Mouse (Mus musculus) neutrophil, adult 5-6 weeks (primary cell): ENCODE data around the gene Filip1. TPM values are rescaled to one million over a fixed set of nuclear protein-coding genes. Genes with fewer than 3 reads are reported as not detected.

ENCODE experiments used
- ATAC-seq: fragments of 151-379, 151-347 bp; 2 replicates; pipeline ENCODE4 v1.8.0; 2017; ENCODE audit warnings: mild to moderate bottlenecking, moderate TSS enrichment; ENCODE audit not compliant: insufficient number of reproducible peaks, poor library complexity, low FRiP score, severe bottlenecking; ENCODE audit errors: extremely low read depth
- total RNA-seq: library from RNA; stranded (forward); fragments of 200-1000 nt; gene quantifications from 2 replicates; pipeline ENCODE4 v1.2.3, GENCODE M21; 2017

Filip1 gene
- total RNA-seq, 1 experiment from 2014 or later, result 0.47 TPM

DNA sequence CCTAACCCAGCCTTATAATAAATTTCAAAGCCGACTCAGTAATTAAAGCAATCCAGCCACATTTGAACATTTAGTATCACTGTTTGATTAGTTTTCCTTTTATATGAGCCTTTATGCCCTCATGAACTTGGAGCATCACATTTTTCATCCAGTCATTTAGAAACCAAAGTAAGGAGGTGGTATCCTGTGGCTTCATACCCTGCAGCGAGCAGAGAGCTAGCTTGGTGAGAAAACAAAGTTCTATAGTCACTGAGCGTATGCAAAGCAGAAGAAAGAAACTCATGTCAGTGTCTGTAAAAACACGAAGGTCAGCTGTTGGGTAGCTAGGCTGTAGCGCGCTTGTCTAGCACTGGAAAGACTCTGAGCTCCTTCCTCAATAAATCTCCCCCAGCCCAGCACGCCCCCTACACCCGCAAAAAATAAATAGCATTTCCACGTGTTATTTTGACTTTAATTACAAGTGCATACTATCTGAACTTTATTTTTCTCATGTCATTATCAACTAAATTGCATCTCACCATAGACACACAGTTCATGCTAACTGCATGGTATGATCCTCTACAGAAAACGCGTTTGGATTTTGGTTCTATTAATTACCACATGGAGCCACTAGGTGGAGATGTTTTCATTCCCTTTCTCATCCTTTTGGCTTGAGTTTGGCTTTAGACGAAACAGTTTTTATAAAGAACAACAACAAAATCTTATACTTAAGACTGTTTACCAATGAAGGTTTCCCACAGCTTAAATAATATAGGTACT is 206.2 kb downstream of the Filip1 start:
- peak; percentile 74 for ATAC-seq

DNA sequence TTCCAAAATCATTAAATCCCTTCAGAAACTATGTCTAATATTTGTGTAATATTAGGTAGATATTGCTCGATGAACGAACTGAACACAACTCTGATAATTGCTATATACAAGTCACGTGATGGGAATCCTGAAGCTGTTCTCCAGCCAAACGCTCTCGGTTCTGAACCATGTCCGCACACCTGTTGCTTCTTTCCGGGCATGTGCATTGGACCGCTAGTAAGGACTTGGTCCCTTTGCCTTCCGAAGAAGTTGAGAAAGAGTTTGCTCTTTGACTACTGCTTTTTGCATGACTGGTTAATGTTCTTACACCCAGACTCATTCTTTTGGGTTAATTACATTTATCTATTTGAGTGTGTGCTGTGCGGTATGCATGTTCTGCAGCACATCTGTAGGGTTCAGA is 207.2 kb downstream of the Filip1 start:
- no peak for ATAC-seq

DNA sequence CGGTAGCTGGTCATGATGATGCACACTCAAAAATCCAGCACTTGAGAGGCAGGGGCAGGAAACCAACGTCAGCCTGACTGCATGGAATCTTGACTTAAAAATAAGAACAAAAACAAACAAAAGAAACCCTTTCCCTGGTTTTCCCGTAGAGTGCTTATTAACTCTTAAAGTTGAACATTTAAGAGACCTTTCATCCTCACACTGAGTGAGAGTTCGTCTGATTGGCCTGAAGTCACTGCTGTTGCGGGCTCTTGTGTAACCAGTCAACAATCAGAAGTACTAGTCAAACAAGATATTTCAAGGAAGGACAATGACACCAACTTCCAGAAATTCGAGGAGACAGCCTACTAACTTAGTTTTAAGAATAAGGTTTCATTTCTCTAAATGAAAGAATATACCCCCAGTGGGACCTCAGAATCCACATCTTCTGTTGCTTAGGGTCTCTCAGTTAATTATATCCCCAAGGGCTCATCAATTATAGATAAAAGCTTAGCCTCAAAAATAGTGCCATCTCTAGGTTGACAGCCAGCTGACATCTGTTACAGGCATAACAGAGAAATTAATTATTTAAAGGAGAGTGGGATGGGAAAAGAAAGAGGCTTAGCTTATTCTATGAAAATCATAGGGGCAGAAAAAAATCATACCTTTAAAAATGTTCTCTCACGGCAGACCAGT is 216.1 kb downstream of the Filip1 start:
- ATAC-seq, result no peak

DNA sequence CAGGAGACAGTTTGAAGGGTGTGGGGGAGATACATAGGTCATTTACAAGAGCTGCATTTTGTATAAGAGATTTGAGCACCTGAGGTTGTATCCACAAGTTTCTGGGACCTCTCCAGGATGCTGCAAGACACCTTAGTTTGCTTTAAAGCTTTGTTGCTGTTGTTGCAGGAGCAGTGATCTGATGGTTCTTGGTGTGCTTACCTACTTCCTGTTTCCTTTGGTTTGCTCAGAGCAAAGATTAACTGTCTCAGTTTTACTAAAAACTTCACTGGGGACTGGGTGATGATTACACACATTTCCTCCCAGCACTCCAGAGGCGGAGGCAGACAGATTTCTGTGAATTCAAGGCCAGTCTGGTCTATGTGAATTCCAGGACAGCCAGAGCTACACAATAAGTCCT is 217.6 kb downstream of the Filip1 start:
- ATAC-seq, result no peak

DNA sequence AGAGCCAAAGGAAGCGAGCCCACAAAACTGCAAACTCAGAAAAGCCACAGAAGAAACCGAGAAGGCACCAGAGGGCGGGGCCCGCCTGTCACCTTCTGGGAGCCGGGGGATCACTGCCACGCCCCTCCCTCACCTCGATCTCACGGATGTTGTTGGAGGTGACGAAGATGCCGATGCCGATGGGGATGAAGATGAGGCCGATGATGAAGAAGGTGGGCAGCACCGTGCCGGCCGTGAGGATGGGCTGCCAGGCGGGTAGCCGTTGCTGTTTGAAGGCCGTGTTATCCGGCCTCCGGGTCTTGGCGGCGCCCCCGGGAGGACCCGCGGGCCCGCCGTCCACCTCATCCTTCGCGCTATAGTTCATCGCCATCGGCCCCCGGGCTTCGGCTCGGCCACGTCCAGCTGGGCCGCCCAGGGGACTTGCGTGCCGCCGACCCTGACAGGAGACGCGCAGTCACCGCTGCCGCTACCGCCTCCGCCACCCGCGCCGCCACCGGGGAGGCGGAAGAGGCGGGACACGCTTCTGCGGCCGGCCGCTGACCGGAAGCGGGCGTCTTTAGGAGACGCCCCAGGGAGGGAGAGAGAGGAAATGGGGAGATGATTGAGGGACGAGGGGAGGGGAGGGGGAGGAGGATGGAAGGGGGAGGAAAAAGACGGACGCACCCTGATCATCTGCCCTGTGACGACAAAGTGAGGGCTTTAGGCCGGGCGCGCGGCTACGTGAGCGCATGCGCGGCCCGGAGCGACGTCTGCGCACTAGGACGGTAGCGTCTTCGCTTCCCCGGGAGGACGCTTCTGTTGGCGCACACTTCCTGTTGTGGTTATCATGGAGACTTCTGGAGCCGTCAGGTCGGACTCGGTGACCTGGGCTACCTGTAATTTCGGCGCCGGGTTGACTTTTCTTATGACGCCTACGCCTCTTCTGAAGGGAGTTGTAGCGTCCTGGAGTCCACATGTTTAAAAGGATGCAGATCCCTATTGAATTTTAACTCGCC is 219.5 kb downstream of the Filip1 start, which contains the start of gene Tmem30a:
Gene Tmem30a (minus strand): TSS at position 667 of the 995 bp plus-strand sequence.
- ATAC-seq, result peak; percentile 90

DNA sequence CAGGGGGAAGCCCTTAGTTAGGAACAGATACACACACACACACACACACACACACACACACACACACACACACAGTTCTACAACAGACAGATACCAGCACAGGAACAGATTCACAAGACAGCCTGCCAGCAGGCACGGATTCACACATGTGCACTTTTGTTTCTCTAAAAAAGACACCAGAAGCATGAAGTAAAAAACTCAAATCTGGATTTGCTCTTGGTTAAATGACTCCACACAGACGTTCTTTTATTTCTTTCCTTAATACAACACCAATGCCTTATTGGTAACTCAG is 226.9 kb downstream of the Filip1 start:
- ATAC-seq, result no peak

DNA sequence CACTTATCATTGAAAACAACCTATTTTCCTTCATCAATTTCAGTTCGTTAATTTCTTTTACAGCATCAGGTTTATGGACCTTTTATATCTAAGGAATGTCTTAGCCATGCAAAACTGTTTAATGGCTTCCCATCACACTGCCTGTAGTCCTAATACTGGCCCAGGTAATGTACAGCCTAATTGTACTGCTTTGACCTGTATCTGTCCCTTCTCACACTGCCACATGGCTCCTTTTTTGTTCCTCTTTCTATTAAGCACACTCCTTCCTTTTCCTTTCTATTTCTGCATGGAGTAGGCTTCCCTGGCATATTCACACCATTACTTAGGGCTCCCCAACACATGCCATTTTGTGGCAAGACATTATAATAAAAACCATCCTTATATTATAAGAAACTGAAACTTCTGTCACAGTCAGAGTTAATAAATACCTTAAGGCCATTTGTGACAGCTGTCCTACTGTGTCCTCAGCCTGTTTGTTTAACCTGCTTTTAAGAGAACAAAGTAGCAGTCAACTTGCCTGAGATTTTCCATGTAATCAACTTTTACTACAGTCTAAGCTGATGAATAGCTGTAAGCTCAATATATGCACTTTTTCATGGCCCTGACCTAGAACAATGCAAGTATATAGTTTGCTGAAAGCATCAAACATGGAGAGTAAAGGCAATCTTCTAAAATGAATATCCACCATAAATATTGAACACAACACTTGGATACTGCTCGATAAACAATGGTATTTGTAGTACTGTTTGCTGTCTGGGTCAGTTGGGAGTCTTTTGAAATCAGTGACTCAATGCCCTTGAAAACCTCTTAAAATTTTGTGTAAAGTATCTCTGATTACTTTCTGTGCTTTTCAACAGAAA is 227.5 kb downstream of the Filip1 start:
- ATAC-seq, result no peak

DNA sequence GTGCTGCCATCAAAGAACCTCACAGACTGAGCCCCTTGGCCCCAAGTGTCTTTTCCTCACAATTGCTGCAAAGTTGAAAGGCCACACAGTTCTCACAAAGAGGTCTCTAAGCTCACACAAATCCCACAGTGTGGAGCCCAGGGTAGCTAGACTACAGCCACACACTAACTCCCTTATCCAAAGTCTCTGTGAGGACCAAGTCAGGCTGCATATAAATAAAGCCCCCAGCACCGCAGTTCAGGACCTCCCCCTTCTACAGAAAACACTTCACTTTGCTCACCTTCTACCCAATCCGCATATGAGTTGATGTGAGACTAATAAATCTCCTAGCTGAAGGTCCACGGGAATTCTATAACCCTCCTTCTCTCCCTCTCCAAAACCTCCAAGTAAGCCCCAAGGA is 228.2 kb downstream of the Filip1 start:
- no peak for ATAC-seq

DNA sequence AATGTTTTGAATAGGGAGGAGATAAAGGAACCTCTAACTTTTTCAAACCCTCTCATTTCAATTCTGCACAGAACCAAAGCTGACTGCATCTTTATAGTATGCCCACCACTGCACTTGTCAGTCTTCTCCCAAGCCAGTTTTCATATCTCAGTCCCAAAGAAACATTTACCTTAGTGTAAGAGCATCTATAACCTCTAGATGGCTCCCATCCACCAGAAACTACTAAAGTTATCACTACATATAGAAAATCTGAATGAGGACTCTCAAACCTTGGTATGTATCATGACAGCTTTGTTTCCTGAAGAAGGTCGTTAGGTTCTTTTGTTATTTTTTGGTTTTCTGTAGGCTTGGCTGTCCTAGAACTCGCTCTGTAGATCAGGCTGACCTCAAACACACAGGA is 233.3 kb downstream of the Filip1 start:
- ATAC-seq, result peak; percentile 46; the same call in 1 of the 2 replicates

DNA sequence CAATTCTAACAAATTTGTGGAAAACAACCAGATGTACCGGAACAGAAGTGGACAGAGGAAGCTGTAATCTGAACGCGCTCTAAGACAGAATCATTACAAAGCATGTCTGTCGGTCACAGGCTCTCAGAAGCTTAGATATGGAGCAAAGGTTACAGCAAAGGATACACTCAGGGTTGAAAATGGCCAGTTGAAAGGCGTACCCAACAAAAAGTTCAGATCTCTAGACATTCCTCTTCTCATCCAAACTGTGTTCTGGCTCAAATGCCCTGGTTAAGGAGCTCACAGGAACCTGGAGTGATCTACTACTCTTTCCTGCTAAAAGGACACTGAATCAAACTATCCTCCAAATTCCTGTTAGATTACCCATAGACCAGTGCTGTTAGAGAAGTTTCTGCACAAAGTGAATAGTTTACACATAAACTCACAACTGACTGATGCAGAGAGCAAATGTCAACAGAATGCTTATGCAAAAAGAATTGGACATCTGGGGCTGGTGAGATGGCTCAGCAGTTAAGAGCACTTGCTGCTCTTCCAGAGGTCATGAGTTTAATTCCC is 245.6 kb downstream of the Filip1 start:
- no peak for ATAC-seq

DNA sequence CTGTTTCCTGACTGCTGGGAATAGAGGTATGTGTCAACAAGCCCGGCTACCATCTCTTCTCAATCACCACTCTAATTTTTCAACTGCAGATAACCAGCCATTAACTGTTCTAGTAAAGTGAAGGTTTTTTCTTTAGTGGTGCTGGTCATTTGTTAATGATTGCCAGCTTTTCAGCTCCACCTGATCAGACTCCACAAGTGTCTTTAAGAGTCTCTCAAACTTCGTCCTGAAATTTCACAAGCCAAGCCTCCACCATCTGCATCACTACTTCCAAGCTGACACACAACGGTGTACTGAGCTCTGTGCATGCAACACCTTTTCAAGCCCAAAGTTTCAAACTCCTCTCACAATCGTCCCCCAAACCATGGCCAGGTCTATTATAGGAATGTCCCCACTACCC is 247.3 kb downstream of the Filip1 start:
- no peak for ATAC-seq

Other genes starting within 250 kb of the Filip1 start
- 123 and 140 TPM in 2 replicates for gene Tmem30a, start 219.3 kb downstream of the Filip1 start, total RNA-seq
- gene Senp6, start 54.1 kb upstream of the Filip1 start, total RNA-seq, result 211 and 214 TPM in 2 replicates
- gene Myo6, start 152.2 kb upstream of the Filip1 start, total RNA-seq, result 7.2 and 7.4 TPM in 2 replicates